Mouse (Mus musculus): ENCODE results near the gene Vmn1r30.

Gene Vmn1r30

DNA sequence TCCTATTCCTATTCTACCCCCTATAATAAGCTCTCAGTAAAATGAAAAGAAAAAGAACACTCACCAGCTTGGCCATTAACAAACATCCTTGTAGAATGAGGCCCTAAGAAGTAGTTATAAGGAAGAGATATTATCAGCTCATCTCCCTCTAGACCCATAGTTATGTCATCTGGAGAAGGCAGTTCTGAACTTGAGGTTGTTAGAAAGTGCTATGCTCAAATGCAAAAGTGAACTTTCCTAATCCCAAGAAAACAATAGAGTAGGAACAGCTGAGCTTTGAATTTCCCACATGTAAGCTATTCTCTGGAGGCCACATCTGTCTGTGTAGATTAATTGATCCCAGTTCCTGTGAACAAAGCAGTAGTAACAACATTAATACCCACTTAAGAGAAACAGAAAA is at the start of gene Vmn1r30:
Vmn1r30 (minus strand) TSS at position 101 of the 400 bp plus-strand sequence.

GRCm38 (mm10) chr6:58475230-58475629 is 32.0 kb upstream of the Vmn1r30 start, which contains the start of gene Vmn1r31:
TSS of gene Vmn1r31 (minus strand) at chr6:58475330.
- 86% methylated on average over 1 of the region's 1 CpGs for WGBS
